Mouse (Mus musculus): ENCODE measurements around the gene Prss12. TPM values are rescaled to one million over a fixed set of nuclear protein-coding genes. Genes with fewer than 3 reads are reported as not detected.
A peak's percentile ranks its signal among the peaks of the same experiment; 100 is the strongest.

Prss12 gene
- total RNA-seq, 1 experiment, result 1.3 TPM

GRCm38 (mm10) chr3:123507663-123508055, 60.9 kb downstream of the Prss12 start:
- Histone ChIP-seq H3K36me3 (ENCODE audit: control insufficient read depth, insufficient read depth, low read length, poor library complexity, severe bottlenecking) (peaks cover 7% of the 10 kb centered on the region), H3K4me3 (ENCODE audit: insufficient read depth in 1 of 2, low read depth in 1 of 2, low read length in 2 of 2, poor library complexity in 1 of 2, severe bottlenecking in 1 of 2) (peak overlapping the region; percentile 89 to 90), H3K9ac (ENCODE audit: insufficient read depth, low read depth, low read length, poor library complexity, severe bottlenecking) (peak overlapping the region; percentile 99), H3K27ac (ENCODE audit: insufficient read depth, low read depth, low read length, poor library complexity, severe bottlenecking) (peak overlapping the region; percentile 71), H3K9me3 (ENCODE audit: control insufficient read depth, insufficient read depth, low read depth, low read length) (no peaks in the 10 kb centered on the region), H3K4me1 (ENCODE audit: control insufficient read depth in 2 of 2, insufficient read depth in 2 of 2, low read length in 2 of 2, poor library complexity in 1 of 2) (peaks cover 0 to 2% of the 10 kb centered on the region in 2 experiments; a peak in 1 of 4 replicates)
- DNase-seq (ENCODE audit: low read depth, low spot score), result no peak
- no peak for TF ChIP-seq ZC3H11A (IDR thresholded peaks at IDR 0.05; ENCODE audit: borderline replicate concordance, low read depth, low read length)
- TF ChIP-seq MAFK (IDR thresholded peaks at IDR 0.05; ENCODE audit: insufficient read depth, low read depth, low read length), result no peak
- TF ChIP-seq CHD2 (IDR thresholded peaks at IDR 0.05; ENCODE audit: low read depth, low read length), result no peak
- TF ChIP-seq ZNF384 (IDR thresholded peaks at IDR 0.05; ENCODE audit: low read depth, low read length), result no peak
- no peak for TF ChIP-seq HCFC1 (IDR thresholded peaks at IDR 0.05; ENCODE audit: borderline replicate concordance, insufficient read depth, low read length)
- in situ Hi-C loops (cut with MboI; ENCODE audit: low sequenced_read_pairs in 2 of 2, unreplicated experiment in 2 of 2), result no loop called here

DNA sequence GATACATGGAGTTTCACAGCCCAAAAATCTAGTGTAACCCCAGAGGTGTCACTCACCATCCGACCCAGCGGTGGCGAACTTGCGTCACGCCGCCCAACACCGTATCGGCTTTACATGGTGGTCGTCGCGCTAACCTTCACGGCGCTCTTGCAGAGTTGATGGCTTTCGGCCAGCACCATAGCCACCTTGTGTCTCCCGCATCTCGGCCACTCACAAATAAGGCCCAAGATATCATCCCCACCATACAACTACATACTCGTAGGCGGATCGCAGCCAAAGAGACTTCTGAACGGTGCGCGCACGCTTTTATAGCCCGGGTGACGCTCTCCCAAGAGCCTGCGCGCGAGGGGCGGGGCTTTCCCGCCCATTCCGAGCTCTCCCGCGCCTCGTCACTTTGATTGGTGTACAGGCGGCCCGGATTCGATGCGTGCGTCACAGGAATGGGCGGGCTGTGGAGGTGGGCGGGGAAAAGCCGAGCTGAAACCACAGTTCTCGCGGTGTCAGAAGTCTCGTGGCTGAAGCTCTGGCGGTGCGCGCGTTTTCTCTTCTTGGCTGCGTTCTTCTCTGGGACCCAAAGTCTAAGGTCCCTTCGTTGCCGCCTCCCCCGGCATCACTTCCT, 61.5 kb downstream of the Prss12 start:
- in situ Hi-C loops (cut with MboI; ENCODE audit: low sequenced_read_pairs in 2 of 2, unreplicated experiment in 2 of 2), result no loop called here
- H3K9ac ChIP-seq (ENCODE audit: insufficient read depth, low read depth, low read length, poor library complexity, severe bottlenecking), result peak overlapping the region; percentile 100
- peaks cover 7% of the 10 kb centered on the region for H3K36me3 ChIP-seq (ENCODE audit: control insufficient read depth, insufficient read depth, low read length, poor library complexity, severe bottlenecking)
- no peaks in the 10 kb centered on the region for H3K9me3 ChIP-seq (ENCODE audit: control insufficient read depth, insufficient read depth, low read depth, low read length)
- DNase-seq (ENCODE audit: low read depth, low spot score), result peak; percentile 97
- TF ChIP-seq MAFK (IDR thresholded peaks at IDR 0.05; ENCODE audit: insufficient read depth, low read depth, low read length) (no peak), ZC3H11A (IDR thresholded peaks at IDR 0.05; ENCODE audit: borderline replicate concordance, low read depth, low read length) (no peak), HCFC1 (IDR thresholded peaks at IDR 0.05; ENCODE audit: borderline replicate concordance, insufficient read depth, low read length) (peak; percentile 62; the same call in 1 of the 2 replicates), CHD2 (IDR thresholded peaks at IDR 0.05; ENCODE audit: low read depth, low read length) (peak; percentile 93), ZNF384 (IDR thresholded peaks at IDR 0.05; ENCODE audit: low read depth, low read length) (no peak)
- peak overlapping the region; percentile 99 for H3K27ac ChIP-seq (ENCODE audit: insufficient read depth, low read depth, low read length, poor library complexity, severe bottlenecking)
- H3K4me1 ChIP-seq (ENCODE audit: control insufficient read depth in 2 of 2, insufficient read depth in 2 of 2, low read length in 2 of 2, poor library complexity in 1 of 2), result peaks cover 0 to 2% of the 10 kb centered on the region in 2 experiments; a peak in 1 of 4 replicates
- H3K4me3 ChIP-seq (ENCODE audit: insufficient read depth in 1 of 2, low read depth in 1 of 2, low read length in 2 of 2, poor library complexity in 1 of 2, severe bottlenecking in 1 of 2), result peak overlapping the region; percentile 90 to 94

DNA sequence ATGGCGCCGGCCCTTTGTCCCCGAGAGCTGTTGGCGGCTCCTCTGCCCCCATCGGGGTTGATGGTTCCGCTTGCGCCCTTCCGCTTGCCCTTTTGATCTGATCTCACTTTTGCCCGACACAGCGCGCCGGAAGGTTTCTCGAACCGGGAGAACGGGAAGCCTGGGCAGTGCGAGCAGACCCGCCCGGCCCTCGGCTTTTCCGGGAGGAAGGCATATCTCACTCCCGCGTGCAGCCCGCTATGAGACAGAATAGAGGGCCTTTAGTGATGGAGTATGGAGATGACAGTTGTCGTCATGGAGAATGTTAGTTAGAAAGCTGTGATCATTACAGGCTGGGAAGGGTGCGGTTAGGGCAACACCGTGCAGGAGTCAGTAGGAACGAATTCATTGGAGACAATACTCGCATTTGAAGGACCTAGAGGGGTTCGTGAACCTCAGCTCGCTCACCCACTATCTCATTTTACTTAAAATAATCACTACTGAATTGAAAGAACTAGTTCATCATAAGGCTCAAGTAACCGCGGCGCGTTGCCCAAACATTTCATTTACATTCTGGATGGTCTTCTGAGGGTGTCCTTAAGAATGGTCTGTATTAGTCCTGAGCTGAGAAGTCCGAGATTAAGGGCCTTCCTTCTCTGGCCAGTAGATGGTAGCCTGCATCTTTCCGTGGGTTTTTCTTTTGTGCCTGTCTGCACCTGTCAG, 62.1 kb downstream of the Prss12 start:
- peak overlapping the region; percentile 100 for H3K9ac ChIP-seq (ENCODE audit: insufficient read depth, low read depth, low read length, poor library complexity, severe bottlenecking)
- H3K4me1 ChIP-seq (ENCODE audit: control insufficient read depth in 2 of 2, insufficient read depth in 2 of 2, low read length in 2 of 2, poor library complexity in 1 of 2), result peaks cover 0 to 2% of the 10 kb centered on the region in 2 experiments; a peak in 1 of 4 replicates
- peak overlapping the region; percentile 99 for H3K27ac ChIP-seq (ENCODE audit: insufficient read depth, low read depth, low read length, poor library complexity, severe bottlenecking)
- in situ Hi-C loops (cut with MboI; ENCODE audit: low sequenced_read_pairs in 2 of 2, unreplicated experiment in 2 of 2), result no loop called here
- DNase-seq (ENCODE audit: low read depth, low spot score), result peak; percentile 24
- TF ChIP-seq ZC3H11A (IDR thresholded peaks at IDR 0.05; ENCODE audit: borderline replicate concordance, low read depth, low read length), result no peak
- no peak for TF ChIP-seq MAFK (IDR thresholded peaks at IDR 0.05; ENCODE audit: insufficient read depth, low read depth, low read length)
- no peak for TF ChIP-seq CHD2 (IDR thresholded peaks at IDR 0.05; ENCODE audit: low read depth, low read length)
- TF ChIP-seq HCFC1 (IDR thresholded peaks at IDR 0.05; ENCODE audit: borderline replicate concordance, insufficient read depth, low read length), result no peak
- no peak for TF ChIP-seq ZNF384 (IDR thresholded peaks at IDR 0.05; ENCODE audit: low read depth, low read length)
- H3K36me3 ChIP-seq (ENCODE audit: control insufficient read depth, insufficient read depth, low read length, poor library complexity, severe bottlenecking), result peaks cover 7% of the 10 kb centered on the region
- H3K9me3 ChIP-seq (ENCODE audit: control insufficient read depth, insufficient read depth, low read depth, low read length), result no peaks in the 10 kb centered on the region
- peak overlapping the region; percentile 82 to 94 for H3K4me3 ChIP-seq (ENCODE audit: insufficient read depth in 1 of 2, low read depth in 1 of 2, low read length in 2 of 2, poor library complexity in 1 of 2, severe bottlenecking in 1 of 2)

DNA sequence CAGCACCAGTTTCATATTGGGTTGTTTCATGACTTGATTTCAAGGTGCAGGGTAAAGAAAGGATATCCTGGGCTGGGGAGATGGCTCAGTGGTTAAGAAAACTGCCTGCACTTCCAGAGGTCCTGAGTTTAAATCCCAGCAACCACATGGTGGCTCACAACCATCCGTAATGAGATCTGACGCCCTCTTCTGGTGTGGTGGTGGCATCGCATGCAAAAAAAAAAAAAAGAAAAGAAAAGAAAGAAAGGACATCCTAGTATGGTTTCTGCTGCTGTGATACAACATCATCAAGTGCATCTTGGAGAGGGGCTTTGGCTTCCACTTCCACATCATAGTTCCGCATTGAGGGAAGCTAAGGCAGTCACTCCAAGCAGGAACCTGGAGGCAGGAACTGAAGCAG, 65.1 kb downstream of the Prss12 start:
- Histone ChIP-seq H3K9me3 (ENCODE audit: control insufficient read depth, insufficient read depth, low read depth, low read length) (no peaks in the 10 kb centered on the region), H3K27ac (ENCODE audit: insufficient read depth, low read depth, low read length, poor library complexity, severe bottlenecking) (no peak overlapping the region), H3K36me3 (ENCODE audit: control insufficient read depth, insufficient read depth, low read length, poor library complexity, severe bottlenecking) (peaks cover 5% of the 10 kb centered on the region), H3K4me3 (ENCODE audit: insufficient read depth in 1 of 2, low read depth in 1 of 2, low read length in 2 of 2, poor library complexity in 1 of 2, severe bottlenecking in 1 of 2) (no peak overlapping the region), H3K4me1 (ENCODE audit: control insufficient read depth in 2 of 2, insufficient read depth in 2 of 2, low read length in 2 of 2, poor library complexity in 1 of 2) (peaks cover 0 to 2% of the 10 kb centered on the region in 2 experiments; a peak in 1 of 4 replicates), H3K9ac (ENCODE audit: insufficient read depth, low read depth, low read length, poor library complexity, severe bottlenecking) (no peak overlapping the region)
- in situ Hi-C loops (cut with MboI; ENCODE audit: low sequenced_read_pairs in 2 of 2, unreplicated experiment in 2 of 2), result no loop called here
- TF ChIP-seq MAFK (IDR thresholded peaks at IDR 0.05; ENCODE audit: insufficient read depth, low read depth, low read length) (no peak), ZNF384 (IDR thresholded peaks at IDR 0.05; ENCODE audit: low read depth, low read length) (peak; percentile 90), HCFC1 (IDR thresholded peaks at IDR 0.05; ENCODE audit: borderline replicate concordance, insufficient read depth, low read length) (no peak), ZC3H11A (IDR thresholded peaks at IDR 0.05; ENCODE audit: borderline replicate concordance, low read depth, low read length) (no peak; the same call in 1 of the 2 replicates), CHD2 (IDR thresholded peaks at IDR 0.05; ENCODE audit: low read depth, low read length) (no peak)
- DNase-seq (ENCODE audit: low read depth, low spot score), result no peak

Measured in ES-E14 (cell line).